In the genomic region with DNA sequence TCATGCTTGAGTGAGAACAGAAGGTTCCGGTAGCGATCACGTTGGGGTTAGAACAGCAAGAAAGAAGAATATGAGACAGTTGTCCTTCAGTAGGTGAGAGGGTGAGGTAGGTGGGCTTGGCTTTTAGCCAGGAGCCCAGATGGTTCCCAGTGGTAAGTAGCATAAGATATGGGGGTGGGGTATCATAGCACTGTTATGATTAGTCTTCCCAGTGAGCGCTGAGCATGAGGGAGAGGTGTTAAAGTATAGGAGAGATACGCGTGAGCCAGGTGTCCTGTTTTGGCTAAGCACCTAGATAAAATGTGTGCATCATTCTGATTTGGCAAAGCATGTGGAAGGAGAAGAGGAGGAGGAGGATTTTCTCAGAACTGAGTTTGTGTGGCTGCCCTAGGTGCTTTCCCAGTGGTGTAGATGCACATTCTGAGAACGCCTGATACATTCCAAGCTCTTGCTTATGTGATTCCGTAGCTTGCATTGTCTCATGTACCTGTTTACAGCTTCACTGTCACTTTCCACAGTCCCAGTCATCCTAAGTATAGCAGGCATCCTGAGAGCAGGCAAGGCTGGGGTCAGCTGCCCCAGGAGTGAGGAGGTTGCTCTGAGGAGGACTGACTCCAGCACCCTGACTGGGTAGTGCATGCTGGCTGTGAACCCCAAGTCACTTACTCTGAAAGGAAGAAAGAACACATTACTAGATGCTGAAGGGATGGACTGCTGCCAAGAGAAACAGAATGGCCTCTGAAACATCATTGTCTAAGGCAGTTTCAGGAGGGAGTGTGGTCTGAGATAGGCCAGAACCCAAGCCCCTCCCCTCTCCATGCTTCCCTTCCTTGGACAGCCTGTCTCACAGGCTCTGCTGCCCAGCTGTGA, we compare ENCODE assay signal across 9 mouse cellular contexts. TPM values are rescaled to one million over a fixed set of nuclear protein-coding genes. Genes with fewer than 3 reads are reported as not detected.
DNase-seq lines count a peak whose midpoint lies in the region; ATAC-seq and TF ChIP-seq lines count a peak whose summit lies in the region.
"Had no signal": no experiment of that assay in that cellular context is flagged by ENCODE, and none has a peak within 500 bp of the region (broad histone marks: within the 10 kb centered on the region; RNA-seq: fewer than 3 reads in every experiment).

No protein-coding gene starts in this region.

- no peak for TF ChIP-seq POLR2A in MEL (IDR thresholded peaks at IDR 0.05; ENCODE audit: control insufficient read depth in 1 of 2, insufficient read depth in 1 of 2, low read depth in 1 of 2, low read length in 2 of 2, poor library complexity in 1 of 2)

- WGBS in intestine, embryonic 14.5 days: 78% methylated on average over 8 of the region's 8 CpGs
- 89% methylated on average over 8 of the region's 8 CpGs for WGBS in intestine, postnatal 0 days
- 85% methylated on average over 8 of the region's 8 CpGs for WGBS in liver, postnatal 0 days (ENCODE audit: insufficient replicate concordance)

- no peak overlapping the region for H3K4me2 ChIP-seq in intestine, embryonic 14.5 days (ENCODE audit: low read length)
- no peak overlapping the region for H3K4me2 ChIP-seq in intestine, postnatal 0 days (replicated peaks; ENCODE audit: low read depth)
- H3K4me2 ChIP-seq in liver, postnatal 0 days (ENCODE audit: low read depth, low read length): no peak overlapping the region

- no peaks in the 10 kb centered on the region for H3K27me3 ChIP-seq in intestine, embryonic 14.5 days (replicated peaks; ENCODE audit: control insufficient read depth, insufficient read depth, low read length)
- no peaks in the 10 kb centered on the region for H3K27me3 ChIP-seq in intestine, postnatal 0 days (replicated peaks; ENCODE audit: control insufficient read depth, insufficient read depth, low read length)
- no peaks in the 10 kb centered on the region for H3K27me3 ChIP-seq in MEL (ENCODE audit: control insufficient read depth in 1 of 2, insufficient read depth in 2 of 2, low read length in 2 of 2)
- H3K27me3 ChIP-seq in liver, postnatal 0 days (ENCODE audit: insufficient read depth, low read length): no peaks in the 10 kb centered on the region

- 0 out of 2 replicates have a peak, but pooled peaks have one; percentile 47 for ATAC-seq in intestine, embryonic 14.5 days (replicated peaks; ENCODE audit: low FRiP score, low TSS enrichment, low read depth)
- no peak for ATAC-seq in intestine, postnatal 0 days
- ATAC-seq in liver, postnatal 0 days: no peak

- TF ChIP-seq CTCF in intestine, postnatal 0 days (IDR thresholded peaks at IDR 0.05; ENCODE audit: low read depth): no peak
- no peak for TF ChIP-seq CTCF in MEL (IDR thresholded peaks at IDR 0.05 in 2 of 3, conservative IDR thresholded peaks at IDR 0.05 in 1 of 3; ENCODE audit: control insufficient read depth in 1 of 3, insufficient read depth in 1 of 3, low read depth in 2 of 3, low read length in 3 of 3, poor library complexity in 1 of 3, severe bottlenecking in 1 of 3)
- no peak for TF ChIP-seq CTCF in liver, postnatal 0 days (IDR thresholded peaks at IDR 0.05; ENCODE audit: low read depth)

- H3K36me3 ChIP-seq in intestine, embryonic 14.5 days (ENCODE audit: control insufficient read depth, insufficient read depth, low read length): peaks cover 49% of the 10 kb centered on the region
- H3K36me3 ChIP-seq in intestine, postnatal 0 days (ENCODE audit: control insufficient read depth, insufficient read depth): peaks cover 39% of the 10 kb centered on the region
- peaks cover 14 to 24% of the 10 kb centered on the region in 2 experiments for H3K36me3 ChIP-seq in MEL (ENCODE audit: control insufficient read depth in 1 of 2, insufficient read depth in 2 of 2, low read length in 2 of 2)
- peaks cover 54% of the 10 kb centered on the region for H3K36me3 ChIP-seq in liver, postnatal 0 days (replicated peaks; ENCODE audit: insufficient read depth, low read length)

- TF ChIP-seq EP300 in MEL (IDR thresholded peaks at IDR 0.05; ENCODE audit: low read depth in 1 of 2, low read length in 2 of 2): peak; percentile 59 to 68; a peak in 3 of 4 replicates
- no peak for TF ChIP-seq EP300 in liver, postnatal 0 days (IDR thresholded peaks at IDR 0.05; ENCODE audit: low read depth)

- no peak overlapping the region for H3K9ac ChIP-seq in intestine, embryonic 14.5 days (ENCODE audit: low read length)
- no peak overlapping the region for H3K9ac ChIP-seq in intestine, postnatal 0 days (ENCODE audit: low read depth, low read length)
- H3K9ac ChIP-seq in MEL (ENCODE audit: control insufficient read depth, low read depth, low read length, poor library complexity, severe bottlenecking): no peak overlapping the region
- no peak overlapping the region for H3K9ac ChIP-seq in liver, postnatal 0 days (replicated peaks)

- no peak for TF ChIP-seq RAD21 in MEL (IDR thresholded peaks at IDR 0.05; ENCODE audit: low read depth, low read length)

- DNase-seq in intestine, embryonic 14.5 days (ENCODE audit: low spot score): no peak
- peak; percentile 80 for DNase-seq in MEL (ENCODE audit: low read depth, low spot score)
- peak; percentile 56 to 59 for DNase-seq in cerebellum, postnatal 36 days
- peak; percentile 39 to 46 for DNase-seq in left cerebral cortex, adult 18-20 months (ENCODE audit: low spot score in 2 of 2)
- peak; percentile 33 for DNase-seq in testis, postnatal 14 days (ENCODE audit: low spot score)
- DNase-seq in liver, postnatal 0 days: no peak
- no peak for DNase-seq in layer of hippocampus, postnatal 25 days (ENCODE audit: extremely low spot score in 1 of 2, low spot score in 1 of 2)

- no peaks in the 10 kb centered on the region for H3K9me3 ChIP-seq in intestine, embryonic 14.5 days (ENCODE audit: control insufficient read depth, low read length)
- no peaks in the 10 kb centered on the region for H3K9me3 ChIP-seq in intestine, postnatal 0 days (ENCODE audit: control insufficient read depth)
- H3K9me3 ChIP-seq in MEL (replicated peaks; ENCODE audit: insufficient read depth, low read length): no peaks in the 10 kb centered on the region
- H3K9me3 ChIP-seq in liver, postnatal 0 days (ENCODE audit: low read length): no peaks in the 10 kb centered on the region

- no peaks in the 10 kb centered on the region for H3K79me2 ChIP-seq in MEL (ENCODE audit: control insufficient read depth, insufficient read depth, low read length, poor library complexity)

- H3K27ac ChIP-seq in intestine, embryonic 14.5 days (ENCODE audit: low read depth): no peak overlapping the region
- H3K27ac ChIP-seq in intestine, postnatal 0 days (ENCODE audit: low read depth, low read length): no peak overlapping the region
- no peak overlapping the region for H3K27ac ChIP-seq in MEL (ENCODE audit: control insufficient read depth, low read depth, low read length)
- H3K27ac ChIP-seq in liver, postnatal 0 days (ENCODE audit: low read depth): no peak overlapping the region

- H3K4me1 ChIP-seq in intestine, embryonic 14.5 days (replicated peaks; ENCODE audit: control insufficient read depth, insufficient read depth, low read length): 0 out of 2 replicates have a peak, but pooled peaks cover 7% of the 10 kb centered on the region
- H3K4me1 ChIP-seq in intestine, postnatal 0 days (replicated peaks; ENCODE audit: control insufficient read depth, insufficient read depth, low read length): no peaks in the 10 kb centered on the region
- H3K4me1 ChIP-seq in MEL (ENCODE audit: control insufficient read depth in 1 of 2, insufficient read depth in 2 of 2, low read length in 2 of 2): peaks cover 5 to 17% of the 10 kb centered on the region in 2 experiments; a peak in 3 of 4 replicates
- peaks cover 4% of the 10 kb centered on the region; the same call in 1 of the 2 replicates for H3K4me1 ChIP-seq in liver, postnatal 0 days (ENCODE audit: insufficient read depth)

- H3K4me3 ChIP-seq in intestine, embryonic 14.5 days (ENCODE audit: low read depth, low read length): no peak overlapping the region
- H3K4me3 ChIP-seq in intestine, postnatal 0 days (ENCODE audit: low read depth, low read length): no peak overlapping the region
- H3K4me3 ChIP-seq in MEL (ENCODE audit: control insufficient read depth in 1 of 2, insufficient read depth in 1 of 2, low read depth in 2 of 2, low read length in 2 of 2): no peak overlapping the region
- H3K4me3 ChIP-seq in liver, postnatal 0 days (ENCODE audit: low read depth, low read length): no peak overlapping the region
- H3K4me3 ChIP-seq: erythroblast, embryonic 14.5 days had no signal

TF ChIP-seq in MEL, 35 proteins besides CTCF, POLR2A, EP300 and RAD21 (continues in another document):
- TF ChIP-seq MEF2A (IDR thresholded peaks at IDR 0.05; ENCODE audit: extremely low read depth, insufficient replicate concordance, low read depth, low read length, poor library complexity, severe bottlenecking) (no peak), SIN3A (IDR thresholded peaks at IDR 0.05; ENCODE audit: low read length) (no peak), USF2 (IDR thresholded peaks at IDR 0.05; ENCODE audit: borderline replicate concordance in 1 of 2, insufficient read depth in 1 of 2, low read depth in 1 of 2, low read length in 2 of 2) (no peak), ZKSCAN1 (IDR thresholded peaks at IDR 0.05; ENCODE audit: low read depth, low read length) (no peak), TCF12 (IDR thresholded peaks at IDR 0.05; ENCODE audit: low read depth, low read length) (no peak), GATA1 (IDR thresholded peaks at IDR 0.05; ENCODE audit: low read depth, low read length) (peak; percentile 46; the same call in 1 of the 2 replicates), MAFK (IDR thresholded peaks at IDR 0.05; ENCODE audit: borderline replicate concordance, low read depth, low read length) (no peak)

RNA-seq across cellular contexts. Expression of gene Rasgef1c, which starts 24.5 kb away (rescaled TPM):
- 0.28 and 0.46 TPM in 2 replicates for polyA plus RNA-seq in intestine, embryonic 14.5 days (2014; fragmentation: Nextera tagmentation; extraction: Ambion mirVana)
- polyA plus RNA-seq in intestine, postnatal 0 days (2015; fragmentation: Nextera tagmentation; extraction: Ambion mirVana): 0.44 and 0.78 TPM in 2 replicates
- 0.12 TPM in 1 of 2 replicates, not detected in the other for total RNA-seq in MEL (2012; rRNA removed)
- polyA plus RNA-seq in MEL (2012; ENCODE audit: insufficient read depth in 1 of 2, insufficient read length in 2 of 2, low read depth in 1 of 2, low replicate concordance in 2 of 2, missing spikeins in 1 of 2): under 1 TPM in 1 of 2 experiments, not detected in 1; 0.15 TPM
- 10 to 100 TPM; 33.1 to 40.5 TPM for total RNA-seq in left cerebral cortex, adult 18-20 months (2021)
- polyA plus RNA-seq in liver, postnatal 0 days (2015; fragmentation: Nextera tagmentation; extraction: Ambion mirVana): not detected in 2 replicates
- 1 to 10 TPM; 1.9 to 2.3 TPM for total RNA-seq in layer of hippocampus, postnatal 25 days (2021)
- polyA plus RNA-seq: erythroblast, embryonic 14.5 days had no signal

RNA-seq across cellular contexts. Expression of gene Mapk9, which starts 30.6 kb away (rescaled TPM):
- polyA plus RNA-seq in intestine, embryonic 14.5 days (2014; fragmentation: Nextera tagmentation; extraction: Ambion mirVana): 32.2 and 33.4 TPM in 2 replicates
- polyA plus RNA-seq in intestine, postnatal 0 days (2015; fragmentation: Nextera tagmentation; extraction: Ambion mirVana): 21.7 and 22.0 TPM in 2 replicates
- 42.6 and 52.8 TPM in 2 replicates for total RNA-seq in MEL (2012; rRNA removed)
- polyA plus RNA-seq in MEL (2012; ENCODE audit: insufficient read depth in 1 of 2, insufficient read length in 2 of 2, low read depth in 1 of 2, low replicate concordance in 2 of 2, missing spikeins in 1 of 2): 10 to 100 TPM in 1 of 2 experiments, not detected in 1; 43.1 TPM
- 100 to 1,000 TPM; 224 to 229 TPM for total RNA-seq in left cerebral cortex, adult 18-20 months (2021)
- polyA plus RNA-seq in liver, postnatal 0 days (2015; fragmentation: Nextera tagmentation; extraction: Ambion mirVana): 20.9 and 22.3 TPM in 2 replicates
- 100 to 1,000 TPM; 138 to 149 TPM for total RNA-seq in layer of hippocampus, postnatal 25 days (2021)

Comparison
In these comparisons a context has a peak if more than half of its experiments do, and no peak if none do; other contexts are left out.
1. DNase-seq: peak in MEL (single experiment), cerebellum, postnatal 36 days (2 of 2), left cerebral cortex, adult 18-20 months (2 of 2) and testis, postnatal 14 days (single experiment); none in intestine, embryonic 14.5 days (single experiment), liver, postnatal 0 days (single experiment) and layer of hippocampus, postnatal 25 days (0 of 2).